Mouse (Mus musculus): ENCODE results near the gene Ccdc154. TPM values are rescaled to one million over a fixed set of nuclear protein-coding genes. Genes with fewer than 3 reads are reported as not detected.

The Ccdc154 gene
- polyA plus RNA-seq, 1 experiment from 2014 or later: not detected

GRCm38 (mm10) chr17:25169706-25170105 is 7.4 kb downstream of the Ccdc154 start:
- DNase-seq (ENCODE audit: low spot score): no peak
- ATAC-seq (ENCODE audit: insufficient read depth, low FRiP score, low TSS enrichment): no peak
- Histone ChIP-seq H3K4me1 (ENCODE audit: control insufficient read depth, insufficient read depth, low read length) (no peaks in the 10 kb centered on the region), H3K9ac (ENCODE audit: low read length) (no peak overlapping the region), H3K9me3 (ENCODE audit: control insufficient read depth, low read length) (no peaks in the 10 kb centered on the region), H3K4me2 (ENCODE audit: low read depth) (no peak overlapping the region), H3K27ac (ENCODE audit: low read depth, low read length) (no peak overlapping the region), H3K36me3 (ENCODE audit: control insufficient read depth, insufficient read depth, low read length) (no peaks in the 10 kb centered on the region), H3K4me3 (ENCODE audit: low read depth, low read length) (no peak overlapping the region), H3K27me3 (ENCODE audit: control insufficient read depth, insufficient read depth, low read length) (no peaks in the 10 kb centered on the region)
- WGBS: 92% methylated on average over 2 of the region's 2 CpGs

GRCm38 (mm10) chr17:25172558-25172957 is 10.3 kb downstream of the Ccdc154 start:
- no peak for DNase-seq (ENCODE audit: low spot score)
- 85% methylated on average over 3 of the region's 3 CpGs for WGBS

GRCm38 (mm10) chr17:25175411-25175810 is 13.2 kb downstream of the Ccdc154 start, which contains the start of gene Gm38655:
Gm38655 (minus strand) TSS chr17:25175471.
- WGBS: 58% methylated on average over 9 of the region's 9 CpGs
- H3K4me1 ChIP-seq (ENCODE audit: control insufficient read depth, insufficient read depth, low read length): no peaks in the 10 kb centered on the region

More at GRCm38 (mm10) chr17:25172558-25172957, 10.3 kb downstream of the Ccdc154 start:
- Histone ChIP-seq H3K27me3 (ENCODE audit: control insufficient read depth, insufficient read depth, low read length) (no peaks in the 10 kb centered on the region), H3K4me3 (ENCODE audit: low read depth, low read length) (no peak overlapping the region), H3K9me3 (ENCODE audit: control insufficient read depth, low read length) (no peaks in the 10 kb centered on the region), H3K36me3 (ENCODE audit: control insufficient read depth, insufficient read depth, low read length) (no peaks in the 10 kb centered on the region), H3K9ac (ENCODE audit: low read length) (no peak overlapping the region), H3K4me2 (ENCODE audit: low read depth) (no peak overlapping the region), H3K4me1 (ENCODE audit: control insufficient read depth, insufficient read depth, low read length) (no peaks in the 10 kb centered on the region), H3K27ac (ENCODE audit: low read depth, low read length) (no peak overlapping the region)
- ATAC-seq (ENCODE audit: insufficient read depth, low FRiP score, low TSS enrichment): no peak

GRCm38 (mm10) chr17:25183232-25183631 is 21.0 kb downstream of the Ccdc154 start:
- H3K4me2 ChIP-seq (ENCODE audit: low read depth): no peak overlapping the region; the same call in 1 of the 2 replicates
- ATAC-seq (ENCODE audit: insufficient read depth, low FRiP score, low TSS enrichment): no peak
- H3K4me3 ChIP-seq (ENCODE audit: low read depth, low read length): no peak overlapping the region
- H3K4me1 ChIP-seq (ENCODE audit: control insufficient read depth, insufficient read depth, low read length): peaks cover 7% of the 10 kb centered on the region
- DNase-seq (ENCODE audit: low spot score): no peak
- no peak overlapping the region for H3K9ac ChIP-seq (ENCODE audit: low read length)
- no peaks in the 10 kb centered on the region for H3K36me3 ChIP-seq (ENCODE audit: control insufficient read depth, insufficient read depth, low read length)
- H3K27me3 ChIP-seq (ENCODE audit: control insufficient read depth, insufficient read depth, low read length): no peaks in the 10 kb centered on the region
- H3K9me3 ChIP-seq (ENCODE audit: control insufficient read depth, low read length): no peaks in the 10 kb centered on the region
- H3K27ac ChIP-seq (ENCODE audit: low read depth, low read length): no peak overlapping the region

More at GRCm38 (mm10) chr17:25175411-25175810, 13.2 kb downstream of the Ccdc154 start, which contains the start of gene Gm38655:
- Histone ChIP-seq H3K36me3 (ENCODE audit: control insufficient read depth, insufficient read depth, low read length) (no peaks in the 10 kb centered on the region), H3K4me3 (ENCODE audit: low read depth, low read length) (no peak within 1 kb of the TSS), H3K27me3 (ENCODE audit: control insufficient read depth, insufficient read depth, low read length) (no peaks in the 10 kb centered on the region), H3K9ac (ENCODE audit: low read length) (no peak within 1 kb of the TSS), H3K9me3 (ENCODE audit: control insufficient read depth, low read length) (no peaks in the 10 kb centered on the region), H3K27ac (ENCODE audit: low read depth, low read length) (no peak within 1 kb of the TSS), H3K4me2 (ENCODE audit: low read depth) (no peak within 1 kb of the TSS)
- ATAC-seq (ENCODE audit: insufficient read depth, low FRiP score, low TSS enrichment): no peak
- DNase-seq (ENCODE audit: low spot score): no peak

- DNase-seq (ENCODE audit: low spot score) (peak; percentile 99), ATAC-seq (ENCODE audit: insufficient read depth, low FRiP score, low TSS enrichment) (peak; percentile 81)
- Histone ChIP-seq H3K9ac (ENCODE audit: low read length) (peak within 1 kb of the TSS; percentile 90), H3K36me3 (ENCODE audit: control insufficient read depth, insufficient read depth, low read length) (no peaks in the 10 kb centered on the region), H3K27ac (ENCODE audit: low read depth, low read length) (peak within 1 kb of the TSS; percentile 82), H3K4me3 (ENCODE audit: low read depth, low read length) (peak within 1 kb of the TSS; percentile 95), H3K4me2 (ENCODE audit: low read depth) (peak within 1 kb of the TSS; percentile 99), H3K9me3 (ENCODE audit: control insufficient read depth, low read length) (no peaks in the 10 kb centered on the region), H3K27me3 (ENCODE audit: control insufficient read depth, insufficient read depth, low read length) (no peaks in the 10 kb centered on the region), H3K4me1 (ENCODE audit: control insufficient read depth, insufficient read depth, low read length) (peaks cover 9% of the 10 kb centered on the region)
- WGBS: under 1% methylated on average over 50 of the region's 50 CpGs
Measured at GRCm38 (mm10) chr17:25184129-25184691, 21.9 kb downstream of the Ccdc154 start, which contains the start of gene BC003965. BC003965 (plus strand) TSS chr17:25184554.

- no peak overlapping the region for H3K27ac ChIP-seq (ENCODE audit: low read depth, low read length)
- peak overlapping the region; percentile 99 for H3K4me2 ChIP-seq (ENCODE audit: low read depth)
- peak overlapping the region; percentile 95 for H3K4me3 ChIP-seq (ENCODE audit: low read depth, low read length)
- H3K36me3 ChIP-seq (ENCODE audit: control insufficient read depth, insufficient read depth, low read length): no peaks in the 10 kb centered on the region
- no peaks in the 10 kb centered on the region for H3K9me3 ChIP-seq (ENCODE audit: control insufficient read depth, low read length)
- H3K27me3 ChIP-seq (ENCODE audit: control insufficient read depth, insufficient read depth, low read length): no peaks in the 10 kb centered on the region
- peaks cover 16% of the 10 kb centered on the region for H3K4me1 ChIP-seq (ENCODE audit: control insufficient read depth, insufficient read depth, low read length)
- H3K9ac ChIP-seq (ENCODE audit: low read length): peak overlapping the region; percentile 72
- ATAC-seq (ENCODE audit: insufficient read depth, low FRiP score, low TSS enrichment) (no peak), DNase-seq (ENCODE audit: low spot score) (no peak)
- 8% methylated on average over 17 of the region's 17 CpGs for WGBS
Measured at GRCm38 (mm10) chr17:25184961-25185360, 22.7 kb downstream of the Ccdc154 start.

- Histone ChIP-seq H3K9ac (ENCODE audit: low read length) (peak overlapping the region; percentile 83), H3K27ac (ENCODE audit: low read depth, low read length) (no peak overlapping the region), H3K27me3 (ENCODE audit: control insufficient read depth, insufficient read depth, low read length) (no peaks in the 10 kb centered on the region), H3K36me3 (ENCODE audit: control insufficient read depth, insufficient read depth, low read length) (no peaks in the 10 kb centered on the region), H3K4me2 (ENCODE audit: low read depth) (peak overlapping the region; percentile 83), H3K9me3 (ENCODE audit: control insufficient read depth, low read length) (no peaks in the 10 kb centered on the region), H3K4me1 (ENCODE audit: control insufficient read depth, insufficient read depth, low read length) (peaks cover 16% of the 10 kb centered on the region), H3K4me3 (ENCODE audit: low read depth, low read length) (peak overlapping the region; percentile 98)
- WGBS: 6% methylated on average over 11 of the region's 11 CpGs
- no peak for ATAC-seq (ENCODE audit: insufficient read depth, low FRiP score, low TSS enrichment)
- DNase-seq (ENCODE audit: low spot score): no peak
Measured at GRCm38 (mm10) chr17:25187784-25188149, 25.5 kb downstream of the Ccdc154 start.

- H3K4me1 ChIP-seq (ENCODE audit: control insufficient read depth, insufficient read depth, low read length): peaks cover 16% of the 10 kb centered on the region
- peak within 1 kb of the TSS; percentile 83 for H3K9ac ChIP-seq (ENCODE audit: low read length)
- H3K27ac ChIP-seq (ENCODE audit: low read depth, low read length): peak within 1 kb of the TSS; percentile 37
- H3K4me3 ChIP-seq (ENCODE audit: low read depth, low read length): peak within 1 kb of the TSS; percentile 98
- no peaks in the 10 kb centered on the region for H3K27me3 ChIP-seq (ENCODE audit: control insufficient read depth, insufficient read depth, low read length)
- ATAC-seq (ENCODE audit: insufficient read depth, low FRiP score, low TSS enrichment) (peak; percentile 26; the same call in 1 of the 2 replicates), DNase-seq (ENCODE audit: low spot score) (peak; percentile 70)
- WGBS: under 1% methylated on average over 73 of the region's 104 CpGs
- no peaks in the 10 kb centered on the region for H3K9me3 ChIP-seq (ENCODE audit: control insufficient read depth, low read length)
- no peaks in the 10 kb centered on the region for H3K36me3 ChIP-seq (ENCODE audit: control insufficient read depth, insufficient read depth, low read length)
- H3K4me2 ChIP-seq (ENCODE audit: low read depth): peak within 1 kb of the TSS; percentile 83
Measured at GRCm38 (mm10) chr17:25188150-25189031, 26.1 kb downstream of the Ccdc154 start, which contains the start of gene Unkl. Unkl (plus strand) TSS chr17:25188397.

All from neural tube, embryonic 11.5 days (tissue).